ENCODE assay signal across 25 mouse cellular contexts in the genomic region with DNA sequence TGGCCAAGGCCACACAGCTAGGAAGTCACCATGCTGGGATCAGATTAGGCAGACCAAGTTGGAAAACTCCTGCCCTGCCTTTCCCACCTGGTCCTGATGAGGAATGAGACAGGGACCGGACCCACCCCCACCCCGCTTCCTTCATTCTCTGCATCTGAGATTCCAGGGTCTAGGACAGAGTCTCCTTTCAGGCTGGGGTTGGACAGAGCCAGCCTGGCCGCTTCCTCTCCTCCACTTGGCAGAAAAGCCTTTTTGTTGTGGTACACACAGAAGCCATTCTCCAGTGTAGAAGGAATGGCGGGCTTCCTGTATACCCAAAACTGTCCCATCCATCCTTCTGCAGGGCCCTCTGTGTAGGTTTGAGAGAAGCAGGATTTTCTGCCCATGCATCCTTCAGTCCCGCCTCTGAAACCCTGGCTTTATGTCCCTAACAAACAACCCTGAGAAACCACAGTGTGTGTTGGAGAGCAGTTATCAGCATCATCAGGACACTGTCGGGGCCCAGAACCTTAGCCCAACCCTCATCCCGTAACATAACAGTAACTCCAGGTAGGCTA. TPM values are rescaled to one million over a fixed set of nuclear protein-coding genes. Genes with fewer than 3 reads are reported as not detected.
DNase-seq lines count a peak whose midpoint lies in the region; ATAC-seq lines count a peak whose summit lies in the region.
"Had no signal": no experiment of that assay in that cellular context is flagged by ENCODE, and none has a peak within 500 bp of the region (broad histone marks: within the 10 kb centered on the region; RNA-seq: fewer than 3 reads in every experiment).

No protein-coding gene starts in this region.

- DNase-seq in frontal cortex, postnatal 14 days (ENCODE audit: low spot score in 2 of 2) = no peak
- peak; percentile 30 for DNase-seq in layer of hippocampus, adult 9-11 months
- DNase-seq in layer of hippocampus, adult 8-10 months (ENCODE audit: low spot score in 2 of 2) = no peak
- peak; percentile 33 to 48 for DNase-seq in right cerebral cortex, postnatal 10 days (ENCODE audit: low spot score in 2 of 2)
- no peak for DNase-seq in right cerebral cortex, postnatal 4 days
- DNase-seq: adrenal gland, postnatal 25 days; cerebellum, adult 9-11 months; gastrocnemius, postnatal 14 days; heart, adult 11 months; heart, postnatal 14 days; kidney, adult 9 months; kidney, postnatal 14 days; layer of hippocampus, postnatal 36 days; lung, embryonic 14.5 days; right cerebral cortex, postnatal 25 days; thymus, adult 2 months had no signal

- no peak overlapping the region for H3K4me2 ChIP-seq in liver, embryonic 12.5 days
- H3K4me2 ChIP-seq: heart, embryonic 12.5 days; hindbrain, embryonic 14.5 days; lung, embryonic 14.5 days had no signal

- peaks cover 10% of the 10 kb centered on the region for H3K4me1 ChIP-seq in liver, embryonic 12.5 days

- H3K4me3 ChIP-seq in liver, embryonic 12.5 days = no peak overlapping the region
- H3K4me3 ChIP-seq: embryonic facial prominence, embryonic 10.5 days; heart, embryonic 12.5 days had no signal

- no peaks in the 10 kb centered on the region for H3K36me3 ChIP-seq in liver, embryonic 12.5 days

- 60% methylated on average over 7 of the region's 7 CpGs for WGBS in liver, embryonic 12.5 days (ENCODE audit: insufficient replicate concordance)

- peak; percentile 27; the same call in 1 of the 2 replicates for ATAC-seq in frontal cortex, adult (ENCODE audit: low TSS enrichment)
- no peak for ATAC-seq in liver, embryonic 12.5 days
- ATAC-seq: CD4-positive, CD25-positive, alpha-beta regulatory T cell, adult 4 months; intestine, embryonic 16.5 days had no signal

- no peak overlapping the region for H3K27ac ChIP-seq in liver, embryonic 12.5 days
- H3K27ac ChIP-seq: embryonic facial prominence, embryonic 10.5 days; hindbrain, embryonic 14.5 days; liver, embryonic 14.5 days had no signal

- no peak overlapping the region for H3K9ac ChIP-seq in liver, embryonic 12.5 days
- H3K9ac ChIP-seq: hindbrain, embryonic 14.5 days; liver, embryonic 14.5 days; lung, embryonic 14.5 days had no signal

- peaks cover 17% of the 10 kb centered on the region for H3K27me3 ChIP-seq in liver, embryonic 12.5 days (replicated peaks)
- H3K27me3 ChIP-seq: heart, embryonic 12.5 days had no signal

- no peaks in the 10 kb centered on the region for H3K9me3 ChIP-seq in liver, embryonic 12.5 days (replicated peaks)
- H3K9me3 ChIP-seq: embryonic facial prominence, embryonic 10.5 days; heart, embryonic 12.5 days had no signal

RNA-seq across cellular contexts. Expression of gene Mmp15, which starts 23.4 kb away (rescaled TPM):
- total RNA-seq in layer of hippocampus, adult 8-10 months (2022) = 10 to 100 TPM; 13.6 to 14.9 (median 14.8) TPM
- 2.9 TPM in 2 replicates for polyA plus RNA-seq in liver, embryonic 12.5 days (2016; fragmentation: Nextera tagmentation; extraction: Ambion mirVana)
- total RNA-seq: megakaryocyte, adult 5-6 weeks had no signal

RNA-seq across cellular contexts. Expression of gene Usb1, which starts 43.4 kb away (rescaled TPM):
- total RNA-seq in layer of hippocampus, adult 8-10 months (2022) = 10 to 100 TPM in 3 of 4 experiments, 1 to 10 TPM in 1; 9.8 to 16.5 (median 12.9) TPM
- polyA plus RNA-seq in liver, embryonic 12.5 days (2016; fragmentation: Nextera tagmentation; extraction: Ambion mirVana) = 15.4 and 15.9 TPM in 2 replicates

RNA-seq across cellular contexts. Expression of gene Zfp319, which starts 43.7 kb away (rescaled TPM):
- 10 to 100 TPM; 14.7 to 16.9 (median 15.8) TPM for total RNA-seq in layer of hippocampus, adult 8-10 months (2022)
- polyA plus RNA-seq in liver, embryonic 12.5 days (2016; fragmentation: Nextera tagmentation; extraction: Ambion mirVana) = 2.2 and 2.3 TPM in 2 replicates

RNA-seq across cellular contexts. Expression of gene Cfap20, which starts 59.2 kb away (rescaled TPM):
- 10 to 100 TPM; 48.2 to 65.2 (median 54.6) TPM for total RNA-seq in layer of hippocampus, adult 8-10 months (2022)
- polyA plus RNA-seq in liver, embryonic 12.5 days (2016; fragmentation: Nextera tagmentation; extraction: Ambion mirVana) = 44.2 and 45.9 TPM in 2 replicates

Comparison
In these comparisons a context has a peak if more than half of its experiments do, and no peak if none do; other contexts are left out.
1. DNase-seq: peak in layer of hippocampus, adult 9-11 months (single experiment) and right cerebral cortex, postnatal 10 days (2 of 2); none in frontal cortex, postnatal 14 days (0 of 2), layer of hippocampus, adult 8-10 months (0 of 2) and right cerebral cortex, postnatal 4 days (single experiment).